In the genomic region with DNA sequence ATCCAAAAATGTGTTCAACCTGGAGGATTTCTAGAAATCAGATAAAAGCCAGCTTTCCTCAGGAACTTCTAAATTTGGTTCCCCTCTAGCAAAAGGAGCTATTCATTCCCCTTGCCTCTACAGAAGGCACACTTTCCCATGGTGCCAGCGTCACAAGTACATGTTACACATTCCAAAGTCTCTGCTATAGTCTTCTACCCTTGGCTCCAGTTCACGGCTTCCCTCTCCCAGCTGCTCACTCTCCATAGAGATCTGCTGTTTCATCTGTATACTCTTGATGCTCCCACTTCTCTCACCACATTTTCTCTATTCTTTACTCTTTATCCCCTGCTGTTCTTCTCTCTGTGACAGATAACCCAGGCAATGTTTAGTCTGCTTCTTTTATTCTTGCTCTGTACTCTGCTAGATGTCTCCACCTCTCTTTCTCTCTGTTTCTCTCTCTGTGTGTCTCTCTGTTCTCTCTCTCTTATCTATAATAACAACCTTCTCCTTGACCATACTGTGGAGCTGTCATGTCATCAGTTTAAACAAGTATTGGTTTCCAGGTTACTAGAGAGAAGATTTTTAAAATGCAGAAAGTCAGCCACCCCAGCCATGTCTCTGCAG, we compare ENCODE assay signal across 32 mouse cellular contexts. TPM values are rescaled to one million over a fixed set of nuclear protein-coding genes. Genes with fewer than 3 reads are reported as not detected.
DNase-seq lines count a peak whose midpoint lies in the region; ATAC-seq and TF ChIP-seq lines count a peak whose summit lies in the region.
"Had no signal": no experiment of that assay in that cellular context is flagged by ENCODE, and none has a peak within 500 bp of the region (broad histone marks: within the 10 kb centered on the region; RNA-seq: fewer than 3 reads in every experiment).

No protein-coding gene starts in this region.

- TF ChIP-seq CTCF in liver, embryonic 14.5 days (IDR thresholded peaks at IDR 0.05; ENCODE audit: low read depth): no peak
- TF ChIP-seq CTCF in olfactory bulb, adult 2 months (IDR thresholded peaks at IDR 0.05; ENCODE audit: insufficient read depth, low read depth, low read length): no peak
- TF ChIP-seq CTCF in midbrain, postnatal 0 days (IDR thresholded peaks at IDR 0.05): no peak

- no peaks in the 10 kb centered on the region for H3K27me3 ChIP-seq in liver, embryonic 14.5 days (ENCODE audit: control insufficient read depth, insufficient read depth, low read length)
- H3K27me3 ChIP-seq in liver, embryonic 11.5 days (replicated peaks; ENCODE audit: control insufficient read depth, insufficient read depth, low read length): no peaks in the 10 kb centered on the region
- no peaks in the 10 kb centered on the region for H3K27me3 ChIP-seq in liver, embryonic 15.5 days
- H3K27me3 ChIP-seq in midbrain, postnatal 0 days (ENCODE audit: insufficient read depth, low read length): no peaks in the 10 kb centered on the region
- H3K27me3 ChIP-seq: forebrain, embryonic 13.5 days; heart, embryonic 15.5 days; hindbrain, embryonic 12.5 days; intestine, embryonic 15.5 days; limb, embryonic 13.5 days; neural tube, embryonic 12.5 days had no signal

- H3K36me3 ChIP-seq in liver, embryonic 14.5 days (replicated peaks; ENCODE audit: control insufficient read depth, insufficient read depth, low read depth): no peaks in the 10 kb centered on the region
- H3K36me3 ChIP-seq in liver, embryonic 11.5 days (ENCODE audit: control insufficient read depth, insufficient read depth, low read length): no peaks in the 10 kb centered on the region
- no peaks in the 10 kb centered on the region for H3K36me3 ChIP-seq in liver, embryonic 15.5 days (replicated peaks)
- no peaks in the 10 kb centered on the region for H3K36me3 ChIP-seq in midbrain, postnatal 0 days (ENCODE audit: insufficient read depth, low read length)
- H3K36me3 ChIP-seq: heart, embryonic 15.5 days; hindbrain, embryonic 12.5 days; intestine, embryonic 15.5 days; limb, embryonic 13.5 days; midbrain, embryonic 10.5 days; neural tube, embryonic 12.5 days had no signal

- no peak overlapping the region for H3K4me2 ChIP-seq in liver, embryonic 14.5 days (ENCODE audit: low read depth)
- H3K4me2 ChIP-seq in liver, embryonic 11.5 days: no peak overlapping the region
- no peak overlapping the region for H3K4me2 ChIP-seq in liver, embryonic 15.5 days
- H3K4me2 ChIP-seq in midbrain, postnatal 0 days (ENCODE audit: low read depth, low read length, poor library complexity, severe bottlenecking): no peak overlapping the region
- H3K4me2 ChIP-seq: forebrain, embryonic 13.5 days; heart, embryonic 15.5 days; hindbrain, embryonic 12.5 days; intestine, embryonic 15.5 days; limb, embryonic 13.5 days; neural tube, embryonic 12.5 days had no signal

- no peak overlapping the region for H3K9ac ChIP-seq in liver, embryonic 14.5 days (replicated peaks)
- H3K9ac ChIP-seq in liver, embryonic 11.5 days (ENCODE audit: low read depth, low read length): no peak overlapping the region
- no peak overlapping the region for H3K9ac ChIP-seq in liver, embryonic 15.5 days
- H3K9ac ChIP-seq in midbrain, postnatal 0 days (replicated peaks; ENCODE audit: low read length, poor library complexity, severe bottlenecking): no peak overlapping the region
- H3K9ac ChIP-seq: forebrain, embryonic 13.5 days; heart, embryonic 15.5 days; hindbrain, embryonic 12.5 days; intestine, embryonic 15.5 days; limb, embryonic 13.5 days; neural tube, embryonic 12.5 days had no signal

- no peak for TF ChIP-seq EP300 in liver, embryonic 14.5 days (IDR thresholded peaks at IDR 0.05; ENCODE audit: low read depth)

- H3K4me1 ChIP-seq in liver, embryonic 14.5 days (replicated peaks; ENCODE audit: control insufficient read depth in 2 of 2, insufficient read depth in 2 of 2, low read length in 1 of 2): peaks cover 9 to 24% of the 10 kb centered on the region in 2 experiments
- no peaks in the 10 kb centered on the region for H3K4me1 ChIP-seq in liver, embryonic 11.5 days (replicated peaks; ENCODE audit: control insufficient read depth, insufficient read depth, low read length)
- peaks cover 43% of the 10 kb centered on the region for H3K4me1 ChIP-seq in liver, embryonic 15.5 days (replicated peaks)
- H3K4me1 ChIP-seq in olfactory bulb, adult 2 months (ENCODE audit: control insufficient read depth, insufficient read depth, low read length): peaks cover 3% of the 10 kb centered on the region
- no peaks in the 10 kb centered on the region for H3K4me1 ChIP-seq in midbrain, postnatal 0 days (ENCODE audit: insufficient read depth, low read length)
- H3K4me1 ChIP-seq: forebrain, embryonic 13.5 days; heart, embryonic 15.5 days; hindbrain, embryonic 12.5 days; intestine, embryonic 15.5 days; limb, embryonic 13.5 days; midbrain, embryonic 10.5 days; neural tube, embryonic 12.5 days had no signal

- no peak overlapping the region; the same call in 1 of the 2 replicates for H3K27ac ChIP-seq in liver, embryonic 14.5 days
- no peak overlapping the region for H3K27ac ChIP-seq in liver, embryonic 11.5 days (ENCODE audit: low read depth, low read length)
- peak overlapping the region; percentile 26; the same call in 1 of the 2 replicates for H3K27ac ChIP-seq in liver, embryonic 15.5 days (replicated peaks)
- 0 out of 2 replicates have a peak overlapping the region, but pooled peaks have one; percentile 66 for H3K27ac ChIP-seq in olfactory bulb, adult 2 months (ENCODE audit: insufficient read depth, low read depth, low read length)
- no peak overlapping the region for H3K27ac ChIP-seq in midbrain, postnatal 0 days (ENCODE audit: low read depth, low read length)
- H3K27ac ChIP-seq: forebrain, embryonic 13.5 days; heart, embryonic 15.5 days; hindbrain, embryonic 12.5 days; hindbrain, postnatal 0 days; intestine, embryonic 15.5 days; limb, embryonic 13.5 days; macrophage; midbrain, embryonic 10.5 days; neural tube, embryonic 12.5 days had no signal

- WGBS in liver, embryonic 14.5 days (ENCODE audit: insufficient replicate concordance): 48% methylated on average over 2 of the region's 2 CpGs
- WGBS in liver, embryonic 11.5 days: 57% methylated on average over 2 of the region's 2 CpGs
- 44% methylated on average over 2 of the region's 2 CpGs for WGBS in liver, embryonic 15.5 days (ENCODE audit: insufficient replicate concordance)
- 21% methylated on average over 2 of the region's 2 CpGs for WGBS in olfactory bulb, adult 2 months
- WGBS in midbrain, postnatal 0 days: 22% methylated on average over 2 of the region's 2 CpGs

- H3K9me3 ChIP-seq in liver, embryonic 14.5 days (ENCODE audit: control insufficient read depth, low read length): no peaks in the 10 kb centered on the region
- no peaks in the 10 kb centered on the region for H3K9me3 ChIP-seq in liver, embryonic 11.5 days (ENCODE audit: control insufficient read depth, low read length)
- H3K9me3 ChIP-seq in liver, embryonic 15.5 days (replicated peaks): no peaks in the 10 kb centered on the region
- no peaks in the 10 kb centered on the region for H3K9me3 ChIP-seq in midbrain, postnatal 0 days (ENCODE audit: low read length)
- H3K9me3 ChIP-seq: forebrain, embryonic 13.5 days; heart, embryonic 15.5 days; hindbrain, embryonic 12.5 days; intestine, embryonic 15.5 days; limb, embryonic 13.5 days; midbrain, embryonic 10.5 days; neural tube, embryonic 12.5 days had no signal

- ATAC-seq in liver, embryonic 14.5 days (ENCODE audit: insufficient read depth): peak; percentile 43; the same call in 1 of the 2 replicates
- ATAC-seq in liver, embryonic 11.5 days (replicated peaks; ENCODE audit: low FRiP score): no peak
- ATAC-seq in liver, embryonic 15.5 days (ENCODE audit: insufficient read depth): no peak
- ATAC-seq in midbrain, postnatal 0 days (ENCODE audit: low FRiP score): no peak
- ATAC-seq: activated CD4-positive, CD25-positive, alpha-beta regulatory T cell, adult 4 months; CD4-positive, CD25-positive, alpha-beta regulatory T cell, adult 4 months; forebrain, embryonic 13.5 days; hindbrain, postnatal 0 days; intestine, embryonic 15.5 days; midbrain, embryonic 16.5 days had no signal

- TF ChIP-seq POLR2A in olfactory bulb, adult 2 months (IDR thresholded peaks at IDR 0.05; ENCODE audit: insufficient read depth, low read depth, low read length): no peak

- DNase-seq in layer of hippocampus, adult 11-12 months (ENCODE audit: low spot score): peak; percentile 37
- DNase-seq in layer of hippocampus, postnatal 36 days: no peak
- DNase-seq in liver, embryonic 14.5 days (ENCODE audit: low read depth in 3 of 3, low spot score in 3 of 3): no peak
- DNase-seq in liver, embryonic 11.5 days (ENCODE audit: low spot score): no peak
- DNase-seq in midbrain, postnatal 0 days (ENCODE audit: low spot score): no peak
- DNase-seq: adrenal gland, adult 2 months; adrenal gland, postnatal 36 days; cerebellum, adult 2 months; cerebellum, postnatal 14 days; kidney, adult 2 months; kidney, postnatal 36 days; lung, adult 2 months; lung, postnatal 10 days; right cerebral cortex, postnatal 14 days; spleen, adult 18-20 months; thymus, adult 18-20 months; thymus, postnatal 25 days had no signal

- H3K4me3 ChIP-seq in liver, embryonic 14.5 days (ENCODE audit: insufficient read depth in 1 of 2, low read depth in 2 of 2, low read length in 2 of 2): no peak overlapping the region
- no peak overlapping the region for H3K4me3 ChIP-seq in liver, embryonic 11.5 days (ENCODE audit: low read depth, low read length)
- H3K4me3 ChIP-seq in liver, embryonic 15.5 days (replicated peaks): no peak overlapping the region
- no peak overlapping the region for H3K4me3 ChIP-seq in olfactory bulb, adult 2 months (ENCODE audit: insufficient read depth, low read depth, low read length)
- no peak overlapping the region for H3K4me3 ChIP-seq in midbrain, postnatal 0 days (ENCODE audit: low read depth, low read length)
- H3K4me3 ChIP-seq: forebrain, embryonic 13.5 days; heart, embryonic 15.5 days; hindbrain, embryonic 12.5 days; intestine, embryonic 15.5 days; limb, embryonic 13.5 days; midbrain, embryonic 10.5 days; myocyte; neural tube, embryonic 12.5 days had no signal

RNA-seq across cellular contexts. Expression of a gene that starts 13.8 kb away (rescaled TPM):
- total RNA-seq in layer of hippocampus, postnatal 36 days (2021): 10 to 100 TPM; 69.8 to 73.9 TPM
- polyA plus RNA-seq in liver, embryonic 14.5 days (2012; rRNA removed): 18.8 and 22.3 TPM in 2 replicates
- 41.8 and 42.3 TPM in 2 replicates for polyA plus RNA-seq in liver, embryonic 14.5 days (2014; fragmentation: Nextera tagmentation; extraction: Ambion mirVana)
- polyA plus RNA-seq in liver, embryonic 11.5 days (2014; fragmentation: Nextera tagmentation; extraction: Ambion mirVana): 19.4 and 20.3 TPM in 2 replicates
- polyA plus RNA-seq in liver, embryonic 15.5 days (2015; fragmentation: Nextera tagmentation; extraction: Ambion mirVana): 43.3 and 46.5 TPM in 2 replicates
- polyA plus RNA-seq in olfactory bulb, adult 2 months (2012; ENCODE audit: insufficient read depth, insufficient read length, low replicate concordance, missing spikeins): not detected in 2 replicates
- total RNA-seq in midbrain, postnatal 0 days (2014; rRNA removed): 79.8 and 92.3 TPM in 2 replicates
- 40.6 and 43.1 TPM in 2 replicates for polyA plus RNA-seq in midbrain, postnatal 0 days (2015; fragmentation: Nextera tagmentation; extraction: Ambion mirVana)

Comparison
In these comparisons a context has a peak if more than half of its experiments do, and no peak if none do; other contexts are left out.
1. H3K27ac ChIP-seq: peak in liver, embryonic 15.5 days (single experiment) and olfactory bulb, adult 2 months (single experiment); none in liver, embryonic 14.5 days (single experiment), liver, embryonic 11.5 days (single experiment) and midbrain, postnatal 0 days (single experiment).